Mouse (Mus musculus) monocyte, adult 2 months (primary cell): ENCODE results near the gene Vat1l.

Experiments
- DNase-seq, 2 experiments: peaks; one replicate each; pipeline ENCODE4 v3.0.0; 2022; ENCODE audit warnings: low spot score in 2 of 2, low read depth in 1 of 2

Gene Vat1l

DNA sequence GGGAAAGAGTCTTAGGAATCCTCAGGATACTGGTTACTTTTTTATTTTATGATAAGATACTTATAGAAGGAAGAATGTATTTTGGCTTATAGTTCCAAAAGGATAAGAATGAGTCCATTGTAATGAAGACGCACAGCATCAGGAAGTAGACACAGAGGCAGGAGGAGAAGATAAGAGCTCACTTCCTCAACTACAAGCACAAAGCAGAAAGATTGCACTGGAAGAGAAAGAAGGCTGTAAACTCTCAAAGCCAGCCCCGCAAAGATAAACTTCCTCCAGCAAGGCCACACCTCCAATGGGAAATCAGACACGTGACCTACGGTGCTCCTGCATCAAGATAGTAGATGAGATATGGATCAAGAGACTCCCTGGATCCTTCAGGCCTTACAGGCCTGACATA, 182.1 kb downstream of the Vat1l start:
- DNase-seq, result no peak

DNA sequence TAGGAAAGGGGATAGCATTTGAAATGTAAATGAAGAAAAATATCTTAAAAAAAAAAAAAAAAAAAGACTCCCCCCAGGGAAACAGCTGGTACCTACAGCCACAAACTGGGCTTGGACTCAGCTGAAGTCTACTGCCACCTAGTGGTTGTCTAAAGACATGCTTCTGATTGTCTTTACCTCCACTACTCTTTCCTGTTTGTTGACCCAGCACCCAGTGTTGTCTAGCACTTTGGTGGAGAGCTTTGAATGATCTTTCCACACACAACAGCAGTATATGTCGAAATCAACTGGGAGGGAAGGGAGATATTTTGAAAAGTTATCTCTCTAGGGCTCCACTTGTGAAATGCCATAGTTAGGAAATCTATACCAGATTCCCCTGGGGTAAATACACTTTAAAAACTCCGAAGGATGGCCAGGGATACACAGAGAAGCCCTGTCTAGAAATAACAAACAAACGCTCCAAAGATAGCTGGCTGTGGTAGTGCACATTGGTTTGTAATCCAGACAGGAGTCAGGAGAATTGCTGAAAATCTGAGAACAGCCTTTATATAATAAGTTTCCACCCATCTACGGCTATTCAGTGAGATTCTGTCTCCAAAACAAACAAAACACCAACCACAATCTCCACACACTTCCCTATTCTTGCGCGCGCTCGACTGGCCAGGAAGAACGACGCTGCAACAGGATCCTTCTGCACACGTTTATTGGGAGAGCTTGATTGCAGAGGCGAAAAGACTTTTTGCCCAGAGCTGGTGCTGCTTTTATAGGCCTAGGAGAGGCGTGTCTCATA, 185.2 kb downstream of the Vat1l start:
- no peak for DNase-seq

DNA sequence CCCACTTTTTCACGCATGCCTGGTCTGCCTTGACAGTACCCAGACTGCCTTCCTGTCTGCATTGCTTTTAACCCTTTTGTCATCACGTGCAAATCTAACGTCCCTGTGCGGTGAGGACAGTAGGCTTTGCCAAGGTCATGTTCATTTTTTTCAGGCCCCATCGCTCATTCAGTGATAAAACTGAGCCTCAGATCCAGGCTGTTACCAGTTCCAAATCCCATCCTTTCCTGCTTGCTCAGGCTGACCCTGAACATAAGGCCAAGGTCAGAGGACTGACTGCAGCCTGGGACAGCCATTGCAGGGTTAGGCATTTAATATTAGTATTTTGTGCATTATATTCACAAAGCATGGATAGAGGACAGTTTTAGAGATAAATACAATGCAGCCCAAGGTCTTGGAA, 192.9 kb downstream of the Vat1l start:
- no peak for DNase-seq

DNA sequence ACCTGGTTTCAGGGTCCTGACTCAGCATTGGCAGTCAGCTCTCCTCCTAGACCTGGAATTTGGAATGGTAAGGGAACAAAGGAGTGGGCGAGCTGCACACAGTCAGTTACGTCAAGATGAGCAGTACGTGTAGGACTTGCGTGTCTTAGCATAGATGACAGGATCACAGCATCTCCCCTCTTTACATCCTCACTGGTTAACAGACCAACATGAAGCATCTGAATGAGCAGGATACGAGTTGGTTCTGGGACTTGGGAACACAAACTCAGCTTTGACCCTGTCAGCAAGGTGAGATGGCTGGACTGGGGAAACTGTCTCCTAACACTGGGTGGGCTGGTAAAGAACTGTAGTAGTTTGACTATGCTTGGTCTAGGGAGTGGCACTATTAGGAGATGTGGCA, 193.9 kb downstream of the Vat1l start:
- no peak for DNase-seq

DNA sequence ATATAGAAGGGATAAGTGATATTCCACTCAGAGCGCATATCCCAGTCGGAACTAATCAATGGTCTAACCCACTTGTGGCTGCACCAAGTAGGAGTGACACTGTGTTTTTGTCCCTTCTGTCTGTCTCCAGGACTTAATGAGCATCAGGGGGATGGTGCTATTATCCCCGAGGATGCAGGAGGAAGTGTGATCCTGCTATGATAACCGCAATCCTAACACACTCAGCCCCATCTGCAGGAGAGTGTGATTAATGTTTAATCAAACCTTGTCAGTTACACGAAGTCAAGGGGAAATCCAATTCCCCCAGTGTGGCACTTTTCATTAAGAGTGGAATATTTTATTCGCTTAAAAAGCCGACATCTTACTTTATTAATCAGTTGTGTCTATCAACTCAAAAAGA, 196.3 kb downstream of the Vat1l start:
- DNase-seq, result no peak

DNA sequence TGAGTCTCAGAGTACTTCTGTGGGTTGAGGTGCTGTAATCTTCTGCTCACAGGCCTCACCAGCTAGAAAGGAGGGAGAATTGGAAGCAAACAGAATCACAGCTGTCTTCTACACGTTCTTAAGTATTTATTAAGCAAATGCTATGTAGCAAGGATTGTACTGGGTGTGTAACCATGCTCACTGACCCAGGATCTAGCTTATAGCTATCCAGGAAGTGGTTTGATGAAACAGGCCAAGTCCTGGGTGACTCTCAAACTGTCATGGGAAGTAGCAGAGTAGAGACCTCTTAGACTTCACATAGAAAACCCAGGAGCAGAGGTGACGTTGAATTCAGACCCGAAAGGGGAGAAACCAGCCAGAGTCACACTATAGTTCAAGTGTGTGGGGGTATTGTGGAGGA, 206.0 kb downstream of the Vat1l start:
- no peak for DNase-seq

- DNase-seq, result no peak
These were observed 212.4 kb downstream of the Vat1l start, which contains the start of gene Clec3a for GRCm38 (mm10) chr8:114417786-114418185. TSS of gene Clec3a (plus strand) at chr8:114418086.

DNA sequence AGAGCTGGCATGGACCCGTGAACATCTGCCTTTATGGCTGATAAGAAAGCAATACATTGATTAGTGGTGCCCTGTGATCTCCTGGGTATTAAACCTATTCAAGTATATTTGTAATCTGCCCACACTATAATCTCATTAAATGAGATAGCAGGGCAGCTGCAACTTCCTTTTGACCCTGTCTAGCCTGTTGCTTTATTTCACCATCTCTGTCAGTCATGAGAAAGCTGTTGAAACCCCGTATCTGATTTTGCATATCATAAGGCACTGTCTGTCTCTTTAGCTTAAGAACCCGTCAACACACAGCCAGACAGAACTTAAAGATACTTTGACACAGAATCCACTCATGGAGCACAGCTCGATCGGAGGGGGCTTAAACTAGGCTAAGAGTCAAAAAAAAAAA, 213.1 kb downstream of the Vat1l start:
- DNase-seq, result no peak

DNA sequence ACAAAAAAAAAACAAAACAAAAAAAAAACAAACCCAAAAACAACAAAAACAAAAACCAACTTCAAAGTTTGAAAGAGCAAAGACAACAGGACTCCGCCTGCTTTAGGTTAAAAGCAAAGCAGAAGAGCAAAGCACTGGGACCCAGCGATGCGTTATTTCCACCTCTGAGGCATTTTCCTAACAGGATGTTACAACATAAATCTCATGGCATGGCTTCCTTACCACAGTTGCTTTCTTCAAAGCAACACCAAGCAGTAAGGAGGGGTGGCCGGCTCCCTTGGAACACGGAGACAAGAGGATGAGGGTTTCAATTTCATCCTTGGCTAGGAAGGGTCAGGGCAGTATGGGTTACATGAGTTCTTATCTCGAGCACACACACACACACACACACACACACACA, 213.5 kb downstream of the Vat1l start:
- no peak for DNase-seq

DNA sequence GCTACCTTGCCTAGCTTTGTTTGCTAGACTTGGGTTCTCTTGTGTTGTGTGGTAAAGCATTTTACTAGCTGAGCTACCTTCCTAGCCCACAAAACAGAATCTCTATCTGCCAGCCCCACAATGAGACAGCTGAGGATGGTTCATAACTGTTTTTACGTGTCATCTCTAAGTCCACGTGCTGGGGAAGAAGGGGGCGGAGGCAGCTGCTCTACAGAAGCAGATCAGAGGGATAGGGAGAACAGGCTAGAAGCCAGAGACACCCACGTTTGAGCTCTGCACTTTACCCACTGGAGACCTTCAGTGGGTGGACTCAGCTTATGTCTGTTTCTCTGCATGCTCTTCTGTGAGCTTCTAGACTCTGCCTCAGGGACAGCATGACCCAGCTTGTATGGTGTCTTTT, 216.1 kb downstream of the Vat1l start:
- DNase-seq, result no peak
